Mouse (Mus musculus) CH12.LX (cell line): Measurements from ENCODE around the gene Msn. TPM values are rescaled to one million over a fixed set of nuclear protein-coding genes. Genes with fewer than 3 reads are reported as not detected.

Source experiments
- DNase-seq: peaks from one replicate; pipeline ENCODE4 v3.0.0-alpha.2; 2013; ENCODE audit errors: extremely low read depth
- H3K27ac ChIP-seq: 2 replicates; pipeline ENCODE4 v1.5.1; 2012; ENCODE audit warnings: low read depth, mild to moderate bottlenecking, control low read depth, moderate library complexity; ENCODE audit not compliant: insufficient read depth
- H3K27me3 ChIP-seq: replicated peaks from 2 replicates; pipeline ENCODE3; 2012; ENCODE audit warnings: inconsistent platforms
- H3K36me3 ChIP-seq, 2 experiments: replicated peaks in 1 of 2; 2 replicates each; pipeline versions ENCODE3 to v1.6.1; 2012; ENCODE audit warnings: inconsistent platforms in 1 of 2, low read length in 1 of 2, mild to moderate bottlenecking in 1 of 2, mixed read lengths in 1 of 2, moderate library complexity in 1 of 2; ENCODE audit not compliant: control insufficient read depth in 1 of 2, insufficient read depth in 1 of 2
- H3K4me1 ChIP-seq, 2 experiments: 2 replicates each; pipeline ENCODE4 v1.6.1; 2012; ENCODE audit warnings: inconsistent platforms in 1 of 2, moderate library complexity in 1 of 2; ENCODE audit not compliant: insufficient read depth in 2 of 2, control insufficient read depth in 1 of 2
- H3K4me2 ChIP-seq: 2 replicates; pipeline ENCODE4 v1.6.1; 2012; ENCODE audit warnings: low read depth, mild to moderate bottlenecking, control low read depth; ENCODE audit not compliant: poor library complexity, insufficient read depth, severe bottlenecking
- H3K4me3 ChIP-seq, 3 experiments: fragments of 150-350 bp in 1 of 3; sonication (generic) in 1 of 3; replicated peaks in 1 of 3; 2 replicates each; pipeline versions ENCODE3 to v1.5.1; 2011 to 2012; ENCODE audit warnings: low read depth in 2 of 3, low read length in 2 of 3, mild to moderate bottlenecking in 2 of 3, moderate library complexity in 2 of 3, control low read depth in 1 of 3, improper control_type of control experiment in 1 of 3, inconsistent platforms in 1 of 3, mixed read lengths in 1 of 3; ENCODE audit not compliant: poor library complexity in 1 of 3
- H3K79me2 ChIP-seq: replicated peaks from 2 replicates; pipeline ENCODE4 v1.6.1; 2012; ENCODE audit warnings: mild to moderate bottlenecking, moderate library complexity; ENCODE audit not compliant: control insufficient read depth, poor library complexity, insufficient read depth, severe bottlenecking; ENCODE audit errors: extremely low read depth
- H3K9ac ChIP-seq: 2 replicates; pipeline ENCODE4 v1.6.1; 2012; ENCODE audit warnings: low read depth, mild to moderate bottlenecking, control low read depth, moderate library complexity; ENCODE audit not compliant: insufficient read depth
- H3K9me3 ChIP-seq: replicated peaks from 2 replicates; pipeline ENCODE3; 2012; ENCODE audit warnings: low read length, inconsistent platforms, mixed read lengths
- CHD1 ChIP-seq: IDR thresholded peaks from 2 replicates; pipeline ENCODE4 v1.6.1; 2012; ENCODE audit warnings: low read depth, low read length, improper control_type of control experiment, inconsistent platforms
- CHD2 ChIP-seq: IDR thresholded peaks from 2 replicates; pipeline ENCODE4 v1.6.1; 2011; ENCODE audit warnings: low read length, improper control_type of control experiment
- CTCF ChIP-seq, 2 experiments: IDR thresholded peaks in 1 of 2; conservative IDR thresholded peaks in 1 of 2; 2 replicates each; pipeline ENCODE4 v1.5.1; 2011 to 2012; ENCODE audit warnings: low read depth in 2 of 2, low read length in 2 of 2, improper control_type of control experiment in 1 of 2, inconsistent platforms in 1 of 2, mild to moderate bottlenecking in 1 of 2, moderate library complexity in 1 of 2
- E2F4 ChIP-seq: IDR thresholded peaks from 2 replicates; pipeline ENCODE4 v1.6.1; 2011; ENCODE audit warnings: low read depth, low read length, improper control_type of control experiment; ENCODE audit not compliant: insufficient replicate concordance
- ELF1 ChIP-seq: IDR thresholded peaks from 2 replicates; pipeline ENCODE4 v1.6.1; 2014; ENCODE audit warnings: low read depth, mild to moderate bottlenecking, inconsistent platforms, low read length, improper control_type of control experiment
- EP300 ChIP-seq: IDR thresholded peaks from 2 replicates; pipeline ENCODE4 v1.6.1; 2011; ENCODE audit warnings: low read length, improper control_type of control experiment
- ETS1 ChIP-seq: conservative IDR thresholded peaks from 2 replicates; pipeline ENCODE4 v1.6.1; 2012; ENCODE audit warnings: low read depth, mild to moderate bottlenecking, inconsistent platforms, low read length, improper control_type of control experiment, moderate library complexity
- GABPA ChIP-seq: IDR thresholded peaks from 2 replicates; pipeline ENCODE4 v1.6.1; 2012; ENCODE audit warnings: low read depth, low read length, improper control_type of control experiment, inconsistent platforms; ENCODE audit not compliant: insufficient replicate concordance
- HCFC1 ChIP-seq: IDR thresholded peaks from 2 replicates; pipeline ENCODE4 v1.6.1; 2012; ENCODE audit warnings: low read depth, mild to moderate bottlenecking, inconsistent platforms, low read length, improper control_type of control experiment
- IRF4 ChIP-seq: IDR thresholded peaks from 2 replicates; pipeline ENCODE4 v1.6.1; 2014; ENCODE audit warnings: low read depth, mild to moderate bottlenecking, inconsistent platforms, low read length, improper control_type of control experiment
- JUN ChIP-seq: IDR thresholded peaks from 2 replicates; pipeline ENCODE4 v1.6.1; 2011; ENCODE audit warnings: low read depth, mild to moderate bottlenecking, low read length, improper control_type of control experiment, moderate library complexity; ENCODE audit not compliant: insufficient read depth
- JUND ChIP-seq: conservative IDR thresholded peaks from 2 replicates; pipeline ENCODE4 v1.6.1; 2011; ENCODE audit warnings: low read depth, low read length, improper control_type of control experiment
- KAT2A ChIP-seq: IDR thresholded peaks from 2 replicates; pipeline ENCODE4 v1.6.1; 2012; ENCODE audit warnings: low read length, improper control_type of control experiment, inconsistent platforms; ENCODE audit not compliant: insufficient replicate concordance
- MAFK ChIP-seq: IDR thresholded peaks from 2 replicates; pipeline ENCODE4 v1.6.1; 2011; ENCODE audit warnings: low read length, improper control_type of control experiment; ENCODE audit not compliant: insufficient replicate concordance
- MAX ChIP-seq: IDR thresholded peaks from 2 replicates; pipeline ENCODE4 v1.6.1; 2011; ENCODE audit warnings: low read length, improper control_type of control experiment
- MAZ ChIP-seq: IDR thresholded peaks from 2 replicates; pipeline ENCODE4 v1.6.1; 2012; ENCODE audit warnings: low read depth, mild to moderate bottlenecking, inconsistent platforms, low read length, improper control_type of control experiment, moderate library complexity
- MEF2A ChIP-seq: IDR thresholded peaks from 2 replicates; pipeline ENCODE4 v1.6.1; 2014; ENCODE audit warnings: low read depth, mild to moderate bottlenecking, inconsistent platforms, low read length, improper control_type of control experiment, borderline replicate concordance
- MYC ChIP-seq: IDR thresholded peaks from 2 replicates; pipeline ENCODE4 v1.6.1; 2011; ENCODE audit warnings: low read depth, mild to moderate bottlenecking, improper control_type of control experiment, low read length
- NELFE ChIP-seq: IDR thresholded peaks from 2 replicates; pipeline ENCODE4 v1.6.1; 2011; ENCODE audit warnings: low read depth, low read length, improper control_type of control experiment
- NRF1 ChIP-seq: IDR thresholded peaks from 2 replicates; pipeline ENCODE4 v1.6.1; 2014; ENCODE audit warnings: low read depth, mild to moderate bottlenecking, inconsistent platforms, low read length, improper control_type of control experiment, moderate library complexity
- POLR2A ChIP-seq: IDR thresholded peaks from 2 replicates; pipeline ENCODE4 v1.6.1; 2011; ENCODE audit warnings: low read depth, mild to moderate bottlenecking, improper control_type of control experiment, low read length
- SIN3A ChIP-seq: IDR thresholded peaks from 2 replicates; pipeline ENCODE4 v1.6.1; 2012; ENCODE audit warnings: low read length, improper control_type of control experiment, inconsistent platforms
- SMC3 ChIP-seq: IDR thresholded peaks from 2 replicates; pipeline ENCODE4 v1.6.1; 2011; ENCODE audit warnings: low read depth, low read length, improper control_type of control experiment
- TBP ChIP-seq: conservative IDR thresholded peaks from 2 replicates; pipeline ENCODE4 v1.6.1; 2011; ENCODE audit warnings: low read depth, low read length, improper control_type of control experiment
- UBTF ChIP-seq: IDR thresholded peaks from 2 replicates; pipeline ENCODE4 v1.6.1; 2012; ENCODE audit warnings: low read depth, mild to moderate bottlenecking, inconsistent platforms, low read length, improper control_type of control experiment, moderate library complexity
- USF2 ChIP-seq: conservative IDR thresholded peaks from 2 replicates; pipeline ENCODE4 v1.6.1; 2011; ENCODE audit warnings: low read depth, low read length, improper control_type of control experiment
- ZKSCAN1 ChIP-seq: IDR thresholded peaks from 2 replicates; pipeline ENCODE4 v1.6.1; 2012; ENCODE audit warnings: low read depth, inconsistent platforms, low read length, improper control_type of control experiment, borderline replicate concordance
- ZMIZ1 ChIP-seq: IDR thresholded peaks from 2 replicates; pipeline ENCODE4 v1.6.1; 2012; ENCODE audit warnings: low read depth, mild to moderate bottlenecking, inconsistent platforms, low read length, improper control_type of control experiment
- ZNF384 ChIP-seq: IDR thresholded peaks from 2 replicates; pipeline ENCODE4 v1.6.1; 2012; ENCODE audit warnings: low read depth, low read length, improper control_type of control experiment, inconsistent platforms
- dilution Hi-C: fragments of 300-500 bp; cut with MboI; formaldehyde crosslinking; loops from 2 replicates; pipeline ENCODE4 v1.14.3; 2020; ENCODE audit warnings: low sequenced_read_pairs; ENCODE audit not compliant: extremely low pct_unique_long_range_greater_than_20kb, extremely low pct_ligation_motif_present
- in situ Hi-C: fragments of 300-500 bp; cut with MboI; formaldehyde crosslinking; loops from 3 replicates; pipeline ENCODE4 v1.14.3; 2019; ENCODE audit warnings: low sequenced_read_pairs, low pct_ligation_motif_present, low pct_unique_long_range_greater_than_20kb, mixed read lengths
- polyA plus RNA-seq: library from polyadenylated mRNA; unstranded; fragments of >175 nt; gene quantifications from 2 replicates; pipeline ENCODE4 v1.2.1, GENCODE M21; 2012; ENCODE audit warnings: low read depth; ENCODE audit not compliant: insufficient read length
- total RNA-seq, 2 experiments: library from RNA; depleted of rRNA; stranded (reverse); fragments of 300-350 nt in 1 of 2; fragments of >200 nt in 1 of 2; gene quantifications; 2 replicates each; pipeline ENCODE4 v1.2.3; 2012 to 2014

Msn gene
- total and polyA plus RNA-seq, 3 experiments = 55.1 to 315 (median 56.2) TPM

- no peaks in the 10 kb centered on the region for H3K27me3 ChIP-seq
- peaks cover 13 to 72% of the 10 kb centered on the region in 2 experiments; a peak in 3 of 4 replicates for H3K4me1 ChIP-seq
- TF ChIP-seq GABPA (no peak), USF2 (no peak), MAFK (no peak), JUND (no peak), IRF4 (peak; percentile 24; the same call in 1 of the 2 replicates), NRF1 (no peak), CTCF (conservative IDR thresholded peaks at IDR 0.05 in 1 of 2, IDR thresholded peaks at IDR 0.05 in 1 of 2; ENCODE audit: low read depth in 2 of 2, low read length in 2 of 2) (no peak), MEF2A (peak; percentile 41; the same call in 1 of the 2 replicates), POLR2A (no peak), KAT2A (no peak), CHD2 (0 out of 2 replicates have a peak, but pooled peaks have one; percentile 31), CHD1 (no peak; the same call in 1 of the 2 replicates), E2F4 (no peak)
- peak overlapping the region; percentile 86 for H3K27ac ChIP-seq
- peaks cover 0 to 19% of the 10 kb centered on the region in 2 experiments for H3K36me3 ChIP-seq
- dilution Hi-C loops = no loop called here
- H3K9ac ChIP-seq = no peak overlapping the region
- H3K79me2 ChIP-seq = peaks cover 67% of the 10 kb centered on the region
- no peak overlapping the region for H3K4me3 ChIP-seq
- H3K4me2 ChIP-seq = peak overlapping the region; percentile 75; the same call in 1 of the 2 replicates
- no peaks in the 10 kb centered on the region for H3K9me3 ChIP-seq
- DNase-seq = peak; percentile 37
- in situ Hi-C loops = no loop called here
Observed at GRCm38 (mm10) chrX:96121912-96122311, 26.1 kb downstream of the Msn start.

DNA sequence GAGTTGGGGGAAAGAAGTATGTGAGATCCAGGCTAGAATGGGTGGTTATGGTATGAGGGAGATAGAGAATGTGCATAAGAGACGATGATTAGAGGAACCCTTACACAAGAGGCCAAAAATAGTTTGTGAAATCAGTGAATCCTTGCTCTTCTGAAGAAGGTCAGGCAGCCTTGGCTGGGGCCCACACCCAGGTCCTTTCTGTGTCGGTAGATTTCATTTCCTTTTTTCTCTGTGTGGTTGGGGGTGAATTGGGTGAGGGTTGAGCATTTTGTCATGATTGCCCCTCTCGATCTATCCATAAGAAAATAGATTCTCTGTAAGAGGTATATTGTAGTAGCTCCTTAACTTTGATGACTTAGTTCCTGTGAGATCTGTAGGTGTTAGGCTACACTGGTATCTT lies 31.0 kb downstream of the Msn start:
- DNase-seq = peak; percentile 53
- peak overlapping the region; percentile 50; the same call in 1 of the 2 replicates for H3K4me2 ChIP-seq
- H3K27ac ChIP-seq = peak overlapping the region; percentile 83; the same call in 1 of the 2 replicates
- dilution Hi-C loops (no loop called here), in situ Hi-C loops (no loop called here)
- H3K9me3 ChIP-seq = no peaks in the 10 kb centered on the region
- no peaks in the 10 kb centered on the region for H3K27me3 ChIP-seq
- TF ChIP-seq ETS1 = peak; percentile 44; the same call in 1 of the 2 replicates
- TF ChIP-seq ELF1 = no peak
- TF ChIP-seq ZNF384 = no peak
- TF ChIP-seq SMC3 = no peak
- no peak for TF ChIP-seq MYC
- TF ChIP-seq EP300 = peak; percentile 53
- TF ChIP-seq JUN = peak; percentile 35; the same call in 1 of the 2 replicates
- TF ChIP-seq NRF1 = no peak
- no peak for TF ChIP-seq CHD2
- no peak for TF ChIP-seq NELFE
- TF ChIP-seq SIN3A = no peak
- TF ChIP-seq MAX = no peak
- peak; percentile 65; the same call in 1 of the 2 replicates for TF ChIP-seq IRF4
- TF ChIP-seq UBTF = no peak
- no peak for TF ChIP-seq TBP
- TF ChIP-seq CHD1 = no peak
- no peak for TF ChIP-seq E2F4
- no peak for TF ChIP-seq ZKSCAN1
- no peak for TF ChIP-seq MAZ
- no peak for TF ChIP-seq ZMIZ1
- no peak for TF ChIP-seq HCFC1
- no peak for TF ChIP-seq MAFK
- peak; percentile 96 for TF ChIP-seq MEF2A
- H3K36me3 ChIP-seq = peaks cover 5 to 14% of the 10 kb centered on the region in 2 experiments
- H3K4me3 ChIP-seq = no peak overlapping the region
- 0 out of 2 replicates have a peak overlapping the region, but pooled peaks have one; percentile 33 for H3K9ac ChIP-seq
- peaks cover 18 to 71% of the 10 kb centered on the region in 2 experiments; a peak in 3 of 4 replicates for H3K4me1 ChIP-seq
- peaks cover 73% of the 10 kb centered on the region for H3K79me2 ChIP-seq
